Mouse (Mus musculus): Measurements from ENCODE around the gene Agpat2. TPM values are rescaled to one million over a fixed set of nuclear protein-coding genes. Genes with fewer than 3 reads are reported as not detected.

Gene Agpat2
- polyA plus RNA-seq, 1 experiment = 515 TPM

- Histone ChIP-seq H3K4me3 (ENCODE audit: low read depth, low read length) (peak overlapping the region; percentile 75), H3K36me3 (ENCODE audit: control insufficient read depth, insufficient read depth, low read length) (no peaks in the 10 kb centered on the region), H3K4me1 (ENCODE audit: control insufficient read depth, insufficient read depth, insufficient read length, low read length) (peaks cover 37% of the 10 kb centered on the region), H3K27ac (ENCODE audit: insufficient read depth, low read depth, low read length) (peak overlapping the region; percentile 77), H3K27me3 (ENCODE audit: control insufficient read depth, insufficient read depth, low read length) (no peaks in the 10 kb centered on the region)
- no peak; the same call in 1 of the 2 replicates for TF ChIP-seq POLR2A (IDR thresholded peaks at IDR 0.05; ENCODE audit: low read depth, low read length)
- no peak for TF ChIP-seq CTCF (IDR thresholded peaks at IDR 0.05; ENCODE audit: extremely low read depth, insufficient read length, insufficient replicate concordance, low read depth, low read length)
- 16% methylated on average over 6 of the region's 6 CpGs for WGBS
Observed at GRCm38 (mm10) chr2:26603159-26603558, 1.1 kb downstream of the Agpat2 start.

GRCm38 (mm10) chr2:26602631-26603030 is 1.6 kb downstream of the Agpat2 start:
- TF ChIP-seq CTCF (IDR thresholded peaks at IDR 0.05; ENCODE audit: extremely low read depth, insufficient read length, insufficient replicate concordance, low read depth, low read length) (no peak), POLR2A (IDR thresholded peaks at IDR 0.05; ENCODE audit: low read depth, low read length) (no peak)
- peaks cover 32% of the 10 kb centered on the region for H3K4me1 ChIP-seq (ENCODE audit: control insufficient read depth, insufficient read depth, insufficient read length, low read length)
- H3K36me3 ChIP-seq (ENCODE audit: control insufficient read depth, insufficient read depth, low read length) = no peaks in the 10 kb centered on the region
- WGBS = 79% methylated on average over 5 of the region's 5 CpGs
- peak overlapping the region; percentile 75 for H3K4me3 ChIP-seq (ENCODE audit: low read depth, low read length)
- H3K27me3 ChIP-seq (ENCODE audit: control insufficient read depth, insufficient read depth, low read length) = no peaks in the 10 kb centered on the region
- peak overlapping the region; percentile 77 for H3K27ac ChIP-seq (ENCODE audit: insufficient read depth, low read depth, low read length)

DNA sequence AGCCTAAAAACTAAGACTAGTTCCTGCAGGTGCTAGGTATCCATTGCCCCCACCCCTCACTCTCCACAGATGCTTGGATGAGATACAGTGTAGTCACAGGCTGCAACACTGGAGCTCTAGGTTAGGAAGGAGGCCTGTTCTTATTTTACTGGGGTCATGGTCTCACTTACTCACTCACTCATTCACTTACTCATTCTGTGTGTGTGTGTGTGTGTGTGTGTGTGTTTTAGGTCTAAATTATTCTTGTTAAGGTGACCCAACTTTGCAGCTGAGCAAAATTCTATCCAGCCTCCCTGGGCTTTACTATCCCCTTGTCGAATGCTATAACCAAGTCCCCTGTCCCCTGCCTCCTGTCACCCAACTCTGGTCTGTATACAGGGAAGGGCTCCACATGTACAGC is 2.6 kb downstream of the Agpat2 start:
- TF ChIP-seq POLR2A (IDR thresholded peaks at IDR 0.05; ENCODE audit: low read depth, low read length) (no peak), CTCF (IDR thresholded peaks at IDR 0.05; ENCODE audit: extremely low read depth, insufficient read length, insufficient replicate concordance, low read depth, low read length) (no peak)
- H3K27me3 ChIP-seq (ENCODE audit: control insufficient read depth, insufficient read depth, low read length) = no peaks in the 10 kb centered on the region
- WGBS = 80% methylated on average over 1 of the region's 1 CpGs
- H3K27ac ChIP-seq (ENCODE audit: insufficient read depth, low read depth, low read length) = peak overlapping the region; percentile 50
- H3K4me1 ChIP-seq (ENCODE audit: control insufficient read depth, insufficient read depth, insufficient read length, low read length) = peaks cover 24% of the 10 kb centered on the region
- peaks cover 6% of the 10 kb centered on the region; the same call in 1 of the 2 replicates for H3K36me3 ChIP-seq (ENCODE audit: control insufficient read depth, insufficient read depth, low read length)
- no peak overlapping the region for H3K4me3 ChIP-seq (ENCODE audit: low read depth, low read length)

- WGBS = 39% methylated on average over 2 of the region's 2 CpGs
- peak; percentile 28; the same call in 1 of the 2 replicates for TF ChIP-seq POLR2A (IDR thresholded peaks at IDR 0.05; ENCODE audit: low read depth, low read length)
- no peak for TF ChIP-seq CTCF (IDR thresholded peaks at IDR 0.05; ENCODE audit: extremely low read depth, insufficient read length, insufficient replicate concordance, low read depth, low read length)
- Histone ChIP-seq H3K36me3 (ENCODE audit: control insufficient read depth, insufficient read depth, low read length) (peaks cover 12% of the 10 kb centered on the region), H3K4me1 (ENCODE audit: control insufficient read depth, insufficient read depth, insufficient read length, low read length) (peaks cover 21% of the 10 kb centered on the region), H3K27me3 (ENCODE audit: control insufficient read depth, insufficient read depth, low read length) (no peaks in the 10 kb centered on the region), H3K4me3 (ENCODE audit: low read depth, low read length) (no peak overlapping the region), H3K27ac (ENCODE audit: insufficient read depth, low read depth, low read length) (peak overlapping the region; percentile 63)
Observed at GRCm38 (mm10) chr2:26600664-26601063, 3.6 kb downstream of the Agpat2 start.

GRCm38 (mm10) chr2:26599965-26600364 is 4.3 kb downstream of the Agpat2 start:
- Histone ChIP-seq H3K4me3 (ENCODE audit: low read depth, low read length) (no peak overlapping the region), H3K4me1 (ENCODE audit: control insufficient read depth, insufficient read depth, insufficient read length, low read length) (peaks cover 28% of the 10 kb centered on the region), H3K27me3 (ENCODE audit: control insufficient read depth, insufficient read depth, low read length) (no peaks in the 10 kb centered on the region), H3K36me3 (ENCODE audit: control insufficient read depth, insufficient read depth, low read length) (peaks cover 17% of the 10 kb centered on the region), H3K27ac (ENCODE audit: insufficient read depth, low read depth, low read length) (peak overlapping the region; percentile 80)
- peak; percentile 32; the same call in 1 of the 2 replicates for TF ChIP-seq POLR2A (IDR thresholded peaks at IDR 0.05; ENCODE audit: low read depth, low read length)
- no peak for TF ChIP-seq CTCF (IDR thresholded peaks at IDR 0.05; ENCODE audit: extremely low read depth, insufficient read length, insufficient replicate concordance, low read depth, low read length)
- WGBS = 66% methylated on average over 4 of the region's 4 CpGs

- H3K36me3 ChIP-seq (ENCODE audit: control insufficient read depth, insufficient read depth, low read length) = peaks cover 28% of the 10 kb centered on the region
- WGBS = 59% methylated on average over 3 of the region's 3 CpGs
Observed at GRCm38 (mm10) chr2:26598462-26598861, 5.8 kb downstream of the Agpat2 start.

GRCm38 (mm10) chr2:26597810-26598209 is 6.4 kb downstream of the Agpat2 start:
- no peaks in the 10 kb centered on the region for H3K27me3 ChIP-seq (ENCODE audit: control insufficient read depth, insufficient read depth, low read length)
- H3K4me1 ChIP-seq (ENCODE audit: control insufficient read depth, insufficient read depth, insufficient read length, low read length) = peaks cover 29% of the 10 kb centered on the region
- peaks cover 35% of the 10 kb centered on the region for H3K36me3 ChIP-seq (ENCODE audit: control insufficient read depth, insufficient read depth, low read length)
- WGBS = 92% methylated on average over 2 of the region's 2 CpGs
- TF ChIP-seq CTCF (IDR thresholded peaks at IDR 0.05; ENCODE audit: extremely low read depth, insufficient read length, insufficient replicate concordance, low read depth, low read length) = no peak
- TF ChIP-seq POLR2A (IDR thresholded peaks at IDR 0.05; ENCODE audit: low read depth, low read length) = no peak
- no peak overlapping the region for H3K4me3 ChIP-seq (ENCODE audit: low read depth, low read length)
- no peak overlapping the region for H3K27ac ChIP-seq (ENCODE audit: insufficient read depth, low read depth, low read length)

More at GRCm38 (mm10) chr2:26598462-26598861, 5.8 kb downstream of the Agpat2 start:
- no peaks in the 10 kb centered on the region for H3K27me3 ChIP-seq (ENCODE audit: control insufficient read depth, insufficient read depth, low read length)
- H3K4me1 ChIP-seq (ENCODE audit: control insufficient read depth, insufficient read depth, insufficient read length, low read length) = peaks cover 29% of the 10 kb centered on the region
- H3K4me3 ChIP-seq (ENCODE audit: low read depth, low read length) = no peak overlapping the region
- no peak overlapping the region for H3K27ac ChIP-seq (ENCODE audit: insufficient read depth, low read depth, low read length)
- TF ChIP-seq CTCF (IDR thresholded peaks at IDR 0.05; ENCODE audit: extremely low read depth, insufficient read length, insufficient replicate concordance, low read depth, low read length) (no peak), POLR2A (IDR thresholded peaks at IDR 0.05; ENCODE audit: low read depth, low read length) (no peak)
